ENCODE assay signal across 28 mouse cellular contexts in genomic region chr2:165664648-165665047, GRCm38 (mm10).
DNase-seq lines count a peak whose midpoint lies in the region; ATAC-seq and TF ChIP-seq lines count a peak whose summit lies in the region.
"Had no signal": no experiment of that assay in that cellular context is flagged by ENCODE, and none has a peak within 500 bp of the region (broad histone marks: within the 10 kb centered on the region; RNA-seq: fewer than 3 reads in every experiment).

No protein-coding gene starts in this region.

- no peak for TF ChIP-seq CTCF in forebrain, postnatal 0 days (IDR thresholded peaks at IDR 0.05; ENCODE audit: low read depth)

- H3K4me3 ChIP-seq in forebrain, postnatal 0 days (ENCODE audit: low read depth, low read length) = no peak overlapping the region
- H3K4me3 ChIP-seq in forebrain, embryonic 12.5 days (replicated peaks) = no peak overlapping the region
- H3K4me3 ChIP-seq in kidney, embryonic 16.5 days (ENCODE audit: low read length) = no peak overlapping the region
- H3K4me3 ChIP-seq in intestine, embryonic 15.5 days (replicated peaks) = no peak overlapping the region
- no peak overlapping the region for H3K4me3 ChIP-seq in stomach, embryonic 16.5 days (replicated peaks; ENCODE audit: low read length)
- H3K4me3 ChIP-seq: heart, embryonic 13.5 days; hindbrain, embryonic 10.5 days; hindbrain, embryonic 15.5 days; megakaryocyte, embryonic 14.5 days; midbrain, embryonic 12.5 days; myocyte; neural tube, embryonic 12.5 days had no signal

- 77% methylated on average over 7 of the region's 7 CpGs for WGBS in forebrain, postnatal 0 days
- 80% methylated on average over 7 of the region's 7 CpGs for WGBS in forebrain, embryonic 12.5 days
- WGBS in kidney, embryonic 16.5 days = 77% methylated on average over 7 of the region's 7 CpGs
- WGBS in intestine, embryonic 15.5 days = 74% methylated on average over 7 of the region's 7 CpGs
- WGBS in stomach, embryonic 16.5 days = 69% methylated on average over 7 of the region's 7 CpGs

- H3K4me1 ChIP-seq in forebrain, postnatal 0 days (ENCODE audit: insufficient read depth) = no peaks in the 10 kb centered on the region
- no peaks in the 10 kb centered on the region for H3K4me1 ChIP-seq in forebrain, embryonic 12.5 days
- H3K4me1 ChIP-seq in kidney, embryonic 16.5 days (ENCODE audit: insufficient read depth, low read length) = no peaks in the 10 kb centered on the region
- 0 out of 2 replicates have a peak, but pooled peaks cover 3% of the 10 kb centered on the region for H3K4me1 ChIP-seq in intestine, embryonic 15.5 days (replicated peaks)
- peaks cover 10% of the 10 kb centered on the region for H3K4me1 ChIP-seq in stomach, embryonic 16.5 days (ENCODE audit: control insufficient read depth, insufficient read depth, low read length)
- H3K4me1 ChIP-seq: heart, embryonic 13.5 days; hindbrain, embryonic 15.5 days; neural tube, embryonic 12.5 days had no signal

- no peak overlapping the region for H3K9ac ChIP-seq in forebrain, postnatal 0 days
- no peak overlapping the region for H3K9ac ChIP-seq in forebrain, embryonic 12.5 days
- H3K9ac ChIP-seq in kidney, embryonic 16.5 days (replicated peaks; ENCODE audit: low read length) = no peak overlapping the region
- no peak overlapping the region for H3K9ac ChIP-seq in intestine, embryonic 15.5 days
- no peak overlapping the region for H3K9ac ChIP-seq in stomach, embryonic 16.5 days (ENCODE audit: low read length)
- H3K9ac ChIP-seq: heart, embryonic 13.5 days; hindbrain, embryonic 15.5 days; liver, embryonic 14.5 days; lung, embryonic 14.5 days; midbrain, embryonic 12.5 days; neural tube, embryonic 12.5 days had no signal

- H3K4me2 ChIP-seq in forebrain, postnatal 0 days (ENCODE audit: low read depth) = no peak overlapping the region
- H3K4me2 ChIP-seq in forebrain, embryonic 12.5 days = no peak overlapping the region
- no peak overlapping the region for H3K4me2 ChIP-seq in kidney, embryonic 16.5 days (replicated peaks; ENCODE audit: low read depth, low read length)
- no peak overlapping the region for H3K4me2 ChIP-seq in intestine, embryonic 15.5 days (replicated peaks)
- H3K4me2 ChIP-seq in stomach, embryonic 16.5 days (ENCODE audit: low read depth, low read length) = 0 out of 2 replicates have a peak overlapping the region, but pooled peaks have one; percentile 13
- H3K4me2 ChIP-seq: heart, embryonic 13.5 days; hindbrain, embryonic 15.5 days; lung, embryonic 14.5 days; midbrain, embryonic 12.5 days; neural tube, embryonic 12.5 days had no signal

- H3K9me3 ChIP-seq in forebrain, postnatal 0 days (ENCODE audit: low read length) = no peaks in the 10 kb centered on the region
- H3K9me3 ChIP-seq in forebrain, embryonic 12.5 days = no peaks in the 10 kb centered on the region
- no peaks in the 10 kb centered on the region for H3K9me3 ChIP-seq in kidney, embryonic 16.5 days (ENCODE audit: low read length)
- no peaks in the 10 kb centered on the region for H3K9me3 ChIP-seq in intestine, embryonic 15.5 days
- no peaks in the 10 kb centered on the region for H3K9me3 ChIP-seq in stomach, embryonic 16.5 days (replicated peaks; ENCODE audit: control insufficient read depth, low read length)
- H3K9me3 ChIP-seq: heart, embryonic 13.5 days; hindbrain, embryonic 15.5 days; megakaryocyte, embryonic 14.5 days; midbrain, embryonic 12.5 days; neural tube, embryonic 12.5 days had no signal

- no peaks in the 10 kb centered on the region for H3K27me3 ChIP-seq in forebrain, postnatal 0 days (ENCODE audit: insufficient read depth, low read length)
- H3K27me3 ChIP-seq in forebrain, embryonic 12.5 days = no peaks in the 10 kb centered on the region
- no peaks in the 10 kb centered on the region for H3K27me3 ChIP-seq in kidney, embryonic 16.5 days (ENCODE audit: insufficient read depth, low read length)
- no peaks in the 10 kb centered on the region for H3K27me3 ChIP-seq in intestine, embryonic 15.5 days (replicated peaks)
- H3K27me3 ChIP-seq in stomach, embryonic 16.5 days (ENCODE audit: control insufficient read depth, insufficient read depth, low read length) = no peaks in the 10 kb centered on the region
- H3K27me3 ChIP-seq: hindbrain, embryonic 15.5 days; midbrain, embryonic 12.5 days; neural tube, embryonic 12.5 days had no signal

- DNase-seq in forebrain, postnatal 0 days = no peak
- DNase-seq in kidney, adult 9 months = no peak
- no peak for DNase-seq in frontal cortex, adult 2 months (ENCODE audit: extremely low spot score in 1 of 2, low spot score in 1 of 2)
- DNase-seq: adrenal gland, postnatal 25 days; cerebellum, adult 11-12 months; cerebellum, adult 9-11 months; embryo, embryonic 11 days; gastrocnemius, postnatal 36 days; heart, postnatal 10 days; kidney, adult 11 months; kidney, postnatal 10 days; layer of hippocampus, adult 9-11 months; liver; thymus, adult 2 months; thymus, postnatal 36 days had no signal

- peak; percentile 74; the same call in 1 of the 2 replicates for ATAC-seq in forebrain, postnatal 0 days
- ATAC-seq in forebrain, embryonic 12.5 days (ENCODE audit: low FRiP score) = no peak
- ATAC-seq in kidney, embryonic 16.5 days (ENCODE audit: low FRiP score, low TSS enrichment) = no peak
- ATAC-seq in intestine, embryonic 15.5 days = no peak
- ATAC-seq in stomach, embryonic 16.5 days (ENCODE audit: insufficient read depth, low FRiP score) = no peak

- H3K36me3 ChIP-seq in forebrain, postnatal 0 days (ENCODE audit: insufficient read depth) = no peaks in the 10 kb centered on the region
- H3K36me3 ChIP-seq in forebrain, embryonic 12.5 days (replicated peaks) = no peaks in the 10 kb centered on the region
- no peaks in the 10 kb centered on the region for H3K36me3 ChIP-seq in kidney, embryonic 16.5 days (ENCODE audit: insufficient read depth, low read length)
- no peaks in the 10 kb centered on the region for H3K36me3 ChIP-seq in intestine, embryonic 15.5 days
- H3K36me3 ChIP-seq in stomach, embryonic 16.5 days (ENCODE audit: control insufficient read depth, insufficient read depth, low read length) = no peaks in the 10 kb centered on the region
- H3K36me3 ChIP-seq: heart, embryonic 13.5 days; hindbrain, embryonic 15.5 days; midbrain, embryonic 12.5 days; neural tube, embryonic 12.5 days had no signal

- no peak overlapping the region for H3K27ac ChIP-seq in forebrain, postnatal 0 days (ENCODE audit: low read depth, low read length)
- no peak overlapping the region for H3K27ac ChIP-seq in forebrain, embryonic 12.5 days
- peak overlapping the region; percentile 45; the same call in 1 of the 2 replicates for H3K27ac ChIP-seq in kidney, embryonic 16.5 days (ENCODE audit: low read length)
- peak overlapping the region; percentile 49; the same call in 1 of the 2 replicates for H3K27ac ChIP-seq in intestine, embryonic 15.5 days
- H3K27ac ChIP-seq in stomach, embryonic 16.5 days (ENCODE audit: low read length) = peak overlapping the region; percentile 95
- H3K27ac ChIP-seq: heart, embryonic 13.5 days; hindbrain, embryonic 10.5 days; hindbrain, embryonic 15.5 days; liver, embryonic 14.5 days; midbrain, embryonic 12.5 days; neural tube, embryonic 12.5 days had no signal

Comparison
In these comparisons a context has a peak if more than half of its experiments do, and no peak if none do; other contexts are left out.
1. H3K27ac ChIP-seq: peak in kidney, embryonic 16.5 days (single experiment), intestine, embryonic 15.5 days (single experiment) and stomach, embryonic 16.5 days (single experiment); none in forebrain, postnatal 0 days (single experiment) and forebrain, embryonic 12.5 days (single experiment).